Comparison of ENCODE assay signal across 19 mouse cellular contexts in the genomic region with DNA sequence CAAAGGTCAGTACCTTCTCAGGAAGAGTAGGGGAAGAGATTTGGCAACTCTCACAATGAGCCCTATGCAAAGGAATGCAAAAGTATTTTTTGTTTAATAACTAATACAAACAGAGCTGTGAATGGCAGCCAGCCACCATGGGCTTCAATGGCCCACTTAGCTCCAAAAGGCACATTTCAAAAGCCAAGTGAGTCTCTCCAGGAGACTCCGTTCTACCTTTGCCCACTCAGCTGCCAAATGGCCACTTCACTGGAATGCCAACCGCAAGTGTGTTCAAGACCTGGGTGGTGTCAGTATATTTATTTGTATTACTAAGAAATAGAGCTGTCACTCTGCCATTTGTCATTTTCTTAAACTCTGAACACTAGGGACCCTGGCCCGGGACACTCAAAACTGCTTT.
DNase-seq lines count a peak whose midpoint lies in the region; ATAC-seq and TF ChIP-seq lines count a peak whose summit lies in the region.
"Had no signal": no experiment of that assay in that cellular context is flagged by ENCODE, and none has a peak within 500 bp of the region (broad histone marks: within the 10 kb centered on the region; RNA-seq: fewer than 3 reads in every experiment).

No protein-coding gene starts in this region.

- no peak overlapping the region for H3K9ac ChIP-seq in heart, embryonic 12.5 days
- no peak overlapping the region for H3K9ac ChIP-seq in intestine, embryonic 16.5 days (ENCODE audit: low read depth, low read length)
- no peak overlapping the region for H3K9ac ChIP-seq in intestine, postnatal 0 days (ENCODE audit: low read depth, low read length)
- H3K9ac ChIP-seq in lung, embryonic 16.5 days (ENCODE audit: low read length) = no peak overlapping the region
- H3K9ac ChIP-seq: forebrain, postnatal 0 days; liver, embryonic 13.5 days; midbrain, embryonic 12.5 days had no signal

- H3K4me1 ChIP-seq in heart, embryonic 12.5 days (replicated peaks) = peaks cover 70% of the 10 kb centered on the region
- peaks cover 12% of the 10 kb centered on the region for H3K4me1 ChIP-seq in intestine, embryonic 16.5 days (ENCODE audit: control insufficient read depth, insufficient read depth, low read length)
- no peaks in the 10 kb centered on the region for H3K4me1 ChIP-seq in intestine, postnatal 0 days (replicated peaks; ENCODE audit: control insufficient read depth, insufficient read depth, low read length)
- H3K4me1 ChIP-seq in lung, embryonic 16.5 days (replicated peaks; ENCODE audit: control insufficient read depth, insufficient read depth, low read length) = peaks cover 42% of the 10 kb centered on the region
- H3K4me1 ChIP-seq: hindbrain, embryonic 10.5 days; liver, embryonic 13.5 days; midbrain, embryonic 12.5 days had no signal

- H3K4me2 ChIP-seq in heart, embryonic 12.5 days = no peak overlapping the region
- H3K4me2 ChIP-seq in intestine, embryonic 16.5 days (ENCODE audit: low read depth, low read length) = no peak overlapping the region
- H3K4me2 ChIP-seq in intestine, postnatal 0 days (replicated peaks; ENCODE audit: low read depth) = no peak overlapping the region
- H3K4me2 ChIP-seq in lung, embryonic 16.5 days (ENCODE audit: low read depth, low read length) = no peak overlapping the region
- H3K4me2 ChIP-seq: liver, embryonic 13.5 days; midbrain, embryonic 12.5 days had no signal

- H3K27ac ChIP-seq in heart, embryonic 12.5 days (ENCODE audit: poor library complexity, severe bottlenecking) = peak overlapping the region; percentile 56; the same call in 1 of the 2 replicates
- 0 out of 2 replicates have a peak overlapping the region, but pooled peaks have one; percentile 11 for H3K27ac ChIP-seq in intestine, embryonic 16.5 days (ENCODE audit: low read length)
- H3K27ac ChIP-seq in intestine, postnatal 0 days (ENCODE audit: low read depth, low read length) = no peak overlapping the region
- peak overlapping the region; percentile 85 for H3K27ac ChIP-seq in lung, embryonic 16.5 days (ENCODE audit: low read length)
- H3K27ac ChIP-seq: hindbrain, embryonic 10.5 days; hindbrain, postnatal 0 days; liver, embryonic 13.5 days; midbrain, embryonic 12.5 days had no signal

- H3K36me3 ChIP-seq in heart, embryonic 12.5 days = no peaks in the 10 kb centered on the region
- H3K36me3 ChIP-seq in intestine, embryonic 16.5 days (ENCODE audit: control insufficient read depth, insufficient read depth, low read length) = no peaks in the 10 kb centered on the region
- no peaks in the 10 kb centered on the region for H3K36me3 ChIP-seq in intestine, postnatal 0 days (ENCODE audit: control insufficient read depth, insufficient read depth)
- no peaks in the 10 kb centered on the region for H3K36me3 ChIP-seq in lung, embryonic 16.5 days (ENCODE audit: control insufficient read depth, insufficient read depth, low read length)
- H3K36me3 ChIP-seq: G1E; hindbrain, embryonic 10.5 days; liver, embryonic 13.5 days; midbrain, embryonic 12.5 days had no signal

- no peaks in the 10 kb centered on the region for H3K9me3 ChIP-seq in heart, embryonic 12.5 days (replicated peaks)
- H3K9me3 ChIP-seq in intestine, embryonic 16.5 days (ENCODE audit: control insufficient read depth, low read length) = no peaks in the 10 kb centered on the region
- no peaks in the 10 kb centered on the region for H3K9me3 ChIP-seq in intestine, postnatal 0 days (ENCODE audit: control insufficient read depth)
- no peaks in the 10 kb centered on the region for H3K9me3 ChIP-seq in lung, embryonic 16.5 days (ENCODE audit: control insufficient read depth, low read length)
- H3K9me3 ChIP-seq: G1E; hindbrain, embryonic 10.5 days; liver, embryonic 13.5 days; midbrain, embryonic 12.5 days had no signal

- no peak for ATAC-seq in heart, embryonic 12.5 days (ENCODE audit: insufficient number of reproducible peaks, low FRiP score)
- ATAC-seq in intestine, embryonic 16.5 days = no peak
- no peak for ATAC-seq in intestine, postnatal 0 days
- ATAC-seq in lung, embryonic 16.5 days (ENCODE audit: low read depth) = peak; percentile 79
- ATAC-seq: forebrain, postnatal 0 days; hindbrain, postnatal 0 days had no signal

- DNase-seq in heart, postnatal 4 days = no peak
- DNase-seq in layer of hippocampus, adult 8-10 months (ENCODE audit: low spot score in 2 of 2) = no peak
- DNase-seq in urinary bladder, postnatal 36 days (ENCODE audit: low spot score in 2 of 2) = no peak
- DNase-seq: adrenal gland, postnatal 14 days; forebrain, postnatal 0 days; gastrocnemius, postnatal 36 days; kidney, adult 8-10 months; kidney, postnatal 25 days; layer of hippocampus, adult 9-11 months; liver, embryonic 13.5 days; thymus, postnatal 25 days had no signal

- TF ChIP-seq CTCF in intestine, postnatal 0 days (IDR thresholded peaks at IDR 0.05; ENCODE audit: low read depth) = no peak

- no peaks in the 10 kb centered on the region for H3K27me3 ChIP-seq in heart, embryonic 12.5 days (replicated peaks)
- H3K27me3 ChIP-seq in intestine, embryonic 16.5 days (replicated peaks; ENCODE audit: control insufficient read depth, insufficient read depth, low read length) = no peaks in the 10 kb centered on the region
- no peaks in the 10 kb centered on the region for H3K27me3 ChIP-seq in intestine, postnatal 0 days (replicated peaks; ENCODE audit: control insufficient read depth, insufficient read depth, low read length)
- H3K27me3 ChIP-seq in lung, embryonic 16.5 days (ENCODE audit: control insufficient read depth, insufficient read depth, low read depth, low read length) = no peaks in the 10 kb centered on the region
- H3K27me3 ChIP-seq: liver, embryonic 13.5 days; midbrain, embryonic 12.5 days had no signal

- 88% methylated on average over 3 of the region's 3 CpGs for WGBS in heart, embryonic 12.5 days
- WGBS in intestine, embryonic 16.5 days = 68% methylated on average over 3 of the region's 3 CpGs
- 74% methylated on average over 3 of the region's 3 CpGs for WGBS in intestine, postnatal 0 days
- whole genome bisulfite sequencing in lung, embryonic 16.5 days = 34% methylated on average over 3 of the region's 3 CpGs

- H3K4me3 ChIP-seq in heart, embryonic 12.5 days = no peak overlapping the region
- no peak overlapping the region for H3K4me3 ChIP-seq in intestine, embryonic 16.5 days (ENCODE audit: low read length)
- H3K4me3 ChIP-seq in intestine, postnatal 0 days (ENCODE audit: low read depth, low read length) = no peak overlapping the region
- H3K4me3 ChIP-seq in lung, embryonic 16.5 days (ENCODE audit: low read length) = no peak overlapping the region
- H3K4me3 ChIP-seq: hindbrain, embryonic 10.5 days; liver, embryonic 13.5 days; midbrain, embryonic 12.5 days had no signal
